In the genomic region with DNA sequence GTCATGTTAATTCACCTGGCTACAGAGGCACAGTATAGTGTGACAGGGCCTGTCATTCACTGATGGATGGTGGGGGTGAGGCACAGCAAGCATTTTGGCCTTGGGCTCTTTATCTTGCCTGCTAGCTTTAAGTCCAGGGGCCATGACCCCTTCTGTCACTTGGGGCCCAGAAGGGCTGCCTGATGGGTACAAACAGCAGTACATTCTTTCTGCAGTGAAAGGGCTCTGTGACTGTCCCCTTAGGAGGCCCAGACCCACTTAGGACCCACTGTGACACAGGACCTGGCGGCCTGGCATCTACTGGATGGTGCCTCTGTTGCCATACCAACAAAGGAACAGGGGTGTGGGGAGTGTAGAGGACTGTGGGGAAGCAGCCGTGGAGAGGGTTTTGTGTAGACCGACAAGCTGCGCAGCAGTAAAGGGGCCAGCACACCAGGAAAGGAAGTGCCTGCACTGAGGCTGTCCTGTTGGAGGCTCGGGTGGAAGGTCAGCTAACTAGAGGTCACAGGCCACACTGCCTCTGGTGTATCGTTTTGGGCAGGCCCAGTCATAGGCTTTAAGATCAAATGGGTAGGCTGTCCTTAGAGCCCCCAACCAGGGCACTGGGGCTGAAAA, we compare ENCODE assay signal across 13 mouse cellular contexts. TPM values are rescaled to one million over a fixed set of nuclear protein-coding genes. Genes with fewer than 3 reads are reported as not detected.
DNase-seq lines count a peak whose midpoint lies in the region; ATAC-seq and TF ChIP-seq lines count a peak whose summit lies in the region.
"Had no signal": no experiment of that assay in that cellular context is flagged by ENCODE, and none has a peak within 500 bp of the region (broad histone marks: within the 10 kb centered on the region; RNA-seq: fewer than 3 reads in every experiment).

No protein-coding gene starts in this region.

- H3K9me3 ChIP-seq in hindbrain, embryonic 10.5 days = no peaks in the 10 kb centered on the region
- no peaks in the 10 kb centered on the region for H3K9me3 ChIP-seq in hindbrain, embryonic 14.5 days (ENCODE audit: control insufficient read depth, low read length)
- no peaks in the 10 kb centered on the region for H3K9me3 ChIP-seq in E14TG2a.4 (ENCODE audit: low read length)
- H3K9me3 ChIP-seq in liver, embryonic 13.5 days (replicated peaks) = no peaks in the 10 kb centered on the region
- H3K9me3 ChIP-seq: hindbrain, embryonic 15.5 days; neural tube, embryonic 13.5 days had no signal

- no peak overlapping the region for H3K9ac ChIP-seq in hindbrain, embryonic 14.5 days
- peak overlapping the region; percentile 51 for H3K9ac ChIP-seq in liver, embryonic 13.5 days
- H3K9ac ChIP-seq: hindbrain, embryonic 15.5 days; neural tube, embryonic 13.5 days had no signal

- peak overlapping the region; percentile 78 for H3K27ac ChIP-seq in hindbrain, embryonic 10.5 days
- no peak overlapping the region for H3K27ac ChIP-seq in hindbrain, embryonic 14.5 days
- H3K27ac ChIP-seq in liver, embryonic 13.5 days = peak overlapping the region; percentile 81
- H3K27ac ChIP-seq: hindbrain, embryonic 15.5 days; neural tube, embryonic 13.5 days had no signal

- H3K4me3 ChIP-seq in hindbrain, embryonic 10.5 days = no peak overlapping the region
- H3K4me3 ChIP-seq in hindbrain, embryonic 14.5 days (replicated peaks; ENCODE audit: low read length) = no peak overlapping the region
- H3K4me3 ChIP-seq in E14TG2a.4 (replicated peaks; ENCODE audit: low read length) = peak overlapping the region; percentile 41
- no peak overlapping the region for H3K4me3 ChIP-seq in liver, embryonic 13.5 days (replicated peaks)
- H3K4me3 ChIP-seq: hindbrain, embryonic 15.5 days; neural tube, embryonic 13.5 days had no signal

- H3K4me2 ChIP-seq in hindbrain, embryonic 14.5 days (replicated peaks) = no peak overlapping the region
- peak overlapping the region; percentile 59 for H3K4me2 ChIP-seq in liver, embryonic 13.5 days
- H3K4me2 ChIP-seq: hindbrain, embryonic 15.5 days; neural tube, embryonic 13.5 days had no signal

- no peak for ATAC-seq in hindbrain, embryonic 14.5 days (ENCODE audit: low FRiP score)
- ATAC-seq in liver, embryonic 13.5 days (ENCODE audit: low read depth) = 0 out of 2 replicates have a peak, but pooled peaks have one; percentile 4

- DNase-seq in hindbrain, embryonic 10.5 days (ENCODE audit: low spot score) = peak; percentile 67
- no peak for DNase-seq in hindbrain, embryonic 14.5 days (ENCODE audit: low spot score)
- peak; percentile 85 for DNase-seq in embryo, embryonic 10 days (ENCODE audit: low spot score)
- DNase-seq in liver, embryonic 13.5 days = no peak
- DNase-seq in cerebellum, adult 9-10 months = no peak
- DNase-seq in left cerebral cortex, postnatal 4 days = no peak
- DNase-seq: adrenal gland, adult 2 months; cerebellum, adult 2 months; lung, postnatal 36 days; thymus, postnatal 4 days had no signal

- peaks cover 98% of the 10 kb centered on the region for H3K4me1 ChIP-seq in hindbrain, embryonic 10.5 days (replicated peaks)
- peaks cover 78% of the 10 kb centered on the region for H3K4me1 ChIP-seq in hindbrain, embryonic 14.5 days (replicated peaks; ENCODE audit: control insufficient read depth, insufficient read depth, low read length)
- H3K4me1 ChIP-seq in E14TG2a.4 (replicated peaks; ENCODE audit: low read depth, low read length) = peaks cover 97% of the 10 kb centered on the region
- peaks cover 97% of the 10 kb centered on the region for H3K4me1 ChIP-seq in liver, embryonic 13.5 days (replicated peaks)

- H3K27me3 ChIP-seq in hindbrain, embryonic 10.5 days (ENCODE audit: insufficient read depth, poor library complexity, severe bottlenecking) = peaks cover 48% of the 10 kb centered on the region
- 0 out of 2 replicates have a peak, but pooled peaks cover 5% of the 10 kb centered on the region for H3K27me3 ChIP-seq in hindbrain, embryonic 14.5 days (ENCODE audit: control insufficient read depth, insufficient read depth, low read length)
- H3K27me3 ChIP-seq in E14TG2a.4 (ENCODE audit: insufficient read depth, low read length) = peaks cover 20% of the 10 kb centered on the region
- no peaks in the 10 kb centered on the region for H3K27me3 ChIP-seq in liver, embryonic 13.5 days
- H3K27me3 ChIP-seq: hindbrain, embryonic 15.5 days; neural tube, embryonic 13.5 days had no signal

- WGBS in hindbrain, embryonic 10.5 days = 3% methylated on average over 6 of the region's 6 CpGs
- 12% methylated on average over 6 of the region's 6 CpGs for WGBS in hindbrain, embryonic 14.5 days
- 56% methylated on average over 6 of the region's 6 CpGs for WGBS in liver, embryonic 13.5 days (ENCODE audit: insufficient replicate concordance)

- TF ChIP-seq CTCF in E14TG2a.4 (conservative IDR thresholded peaks at IDR 0.05; ENCODE audit: low read length) = no peak

- intact Hi-C loops in left cerebral cortex, postnatal 4 days (cut with DNase I) = no loop called here

- H3K36me3 ChIP-seq in hindbrain, embryonic 10.5 days = no peaks in the 10 kb centered on the region
- H3K36me3 ChIP-seq in hindbrain, embryonic 14.5 days (replicated peaks; ENCODE audit: control insufficient read depth, insufficient read depth) = no peaks in the 10 kb centered on the region
- no peaks in the 10 kb centered on the region for H3K36me3 ChIP-seq in E14TG2a.4 (ENCODE audit: insufficient read depth, low read length)
- peaks cover 2% of the 10 kb centered on the region; the same call in 1 of the 2 replicates for H3K36me3 ChIP-seq in liver, embryonic 13.5 days
- H3K36me3 ChIP-seq: hindbrain, embryonic 15.5 days; neural tube, embryonic 13.5 days had no signal

RNA-seq across cellular contexts. Expression of a gene that starts 38.4 kb away (rescaled TPM):
- 3.2 and 3.7 TPM in 2 replicates for polyA plus RNA-seq in hindbrain, embryonic 10.5 days (2016; fragmentation: Nextera tagmentation; extraction: Ambion mirVana)
- 8.7 and 9.9 TPM in 2 replicates for polyA plus RNA-seq in hindbrain, embryonic 14.5 days (2014; fragmentation: Nextera tagmentation; extraction: Ambion mirVana)
- polyA plus RNA-seq in liver, embryonic 13.5 days (2015; fragmentation: Nextera tagmentation; extraction: Ambion mirVana) = 2.3 and 3.0 TPM in 2 replicates
- 10 to 100 TPM; 23.0 to 25.6 TPM for total RNA-seq in left cerebral cortex, postnatal 4 days (2021)

Comparison
In these comparisons a context has a peak if more than half of its experiments do, and no peak if none do; other contexts are left out.
1. DNase-seq: peak in hindbrain, embryonic 10.5 days (single experiment) and embryo, embryonic 10 days (single experiment); none in hindbrain, embryonic 14.5 days (single experiment), liver, embryonic 13.5 days (single experiment), cerebellum, adult 9-10 months (single experiment) and left cerebral cortex, postnatal 4 days (single experiment).